Mouse (Mus musculus): ENCODE measurements around the gene Ugt1a2.

DNA sequence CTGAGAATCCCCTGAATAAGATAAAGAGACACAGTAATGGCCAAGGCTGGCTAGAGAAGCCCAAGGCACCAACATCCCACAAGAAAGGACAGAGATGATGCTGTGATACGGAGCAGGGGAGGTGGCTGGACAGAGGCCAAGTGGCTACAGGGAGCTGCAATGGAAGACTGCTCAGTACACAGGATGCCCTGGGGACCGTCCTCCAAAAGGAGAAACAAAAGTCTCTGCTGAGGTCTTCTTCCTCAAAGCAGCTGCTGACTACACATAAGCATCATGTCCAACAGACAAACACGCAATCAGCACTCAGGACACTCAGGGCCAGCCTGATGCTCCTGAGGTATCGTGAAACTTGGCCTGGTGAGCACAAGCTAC, 64.5 kb downstream of the Ugt1a2 start:
- TF ChIP-seq CTCF (IDR thresholded peaks at IDR 0.05; ENCODE audit: borderline replicate concordance, control insufficient read depth, extremely low read depth, insufficient read depth, low read length, poor library complexity) (no peak), POLR2A (IDR thresholded peaks at IDR 0.05; ENCODE audit: control insufficient read depth, extremely low read depth, insufficient read depth, low read length, poor library complexity) (no peak)

Measured in thymus, adult 2 months (tissue).